Mouse (Mus musculus) ES-Bruce4 (cell line): ENCODE measurements around the gene Sipa1l1.

ENCODE experiments used
- CTCF ChIP-seq: IDR thresholded peaks from one replicate; pipeline ENCODE4 v1.8.1; 2011; ENCODE audit warnings: low read depth, low read length
- EP300 ChIP-seq: IDR thresholded peaks from 2 replicates; pipeline ENCODE4 v1.6.1; 2011; ENCODE audit warnings: low read depth, low read length; ENCODE audit not compliant: insufficient read depth
- POLR2A ChIP-seq: IDR thresholded peaks from one replicate; pipeline ENCODE4 v1.8.1; 2011; ENCODE audit warnings: low read length; ENCODE audit not compliant: insufficient read depth

- TF ChIP-seq CTCF (no peak), POLR2A (no peak), EP300 (no peak)
Observed at GRCm38 (mm10) chr12:82169571-82170431, 681 bp downstream of the Sipa1l1 start.
